Mouse (Mus musculus) MEL (cell line): ENCODE data around the gene Cops4. TPM values are rescaled to one million over a fixed set of nuclear protein-coding genes. Genes with fewer than 3 reads are reported as not detected.

Source experiments
- DNase-seq: peaks from one replicate; pipeline ENCODE4 v3.0.0; 2011; ENCODE audit warnings: low read depth, low spot score
- H3K27ac ChIP-seq: 2 replicates; pipeline ENCODE4 v1.5.1; 2012; ENCODE audit warnings: low read depth, mild to moderate bottlenecking, control low read depth, low read length, moderate library complexity; ENCODE audit not compliant: control insufficient read depth
- H3K27me3 ChIP-seq, 2 experiments: fragments of 150-350 bp in 1 of 2; sonication (generic) in 1 of 2; 2 replicates each; pipeline ENCODE4 v1.6.1; 2012; ENCODE audit warnings: low read length in 2 of 2, mild to moderate bottlenecking in 2 of 2, improper control_type of control experiment in 1 of 2, moderate library complexity in 1 of 2; ENCODE audit not compliant: insufficient read depth in 2 of 2, control insufficient read depth in 1 of 2
- H3K36me3 ChIP-seq, 2 experiments: 2 replicates each; pipeline ENCODE4 v1.6.1; 2012 to 2014; ENCODE audit warnings: low read length in 2 of 2, improper control_type of control experiment in 1 of 2, inconsistent platforms in 1 of 2, mild to moderate bottlenecking in 1 of 2; ENCODE audit not compliant: insufficient read depth in 2 of 2, control insufficient read depth in 1 of 2
- H3K4me1 ChIP-seq, 2 experiments: fragments of 150-350 bp in 1 of 2; sonication (generic) in 1 of 2; 2 replicates each; pipeline ENCODE4 v1.6.1; 2012; ENCODE audit warnings: low read length in 2 of 2, improper control_type of control experiment in 1 of 2, mild to moderate bottlenecking in 1 of 2; ENCODE audit not compliant: insufficient read depth in 2 of 2, control insufficient read depth in 1 of 2
- H3K4me3 ChIP-seq, 2 experiments: fragments of 150-350 bp in 1 of 2; sonication (generic) in 1 of 2; 2 replicates each; pipeline ENCODE4 v1.5.1; 2012; ENCODE audit warnings: low read depth in 2 of 2, low read length in 2 of 2, mild to moderate bottlenecking in 2 of 2, moderate library complexity in 2 of 2, control low read depth in 1 of 2, improper control_type of control experiment in 1 of 2; ENCODE audit not compliant: control insufficient read depth in 1 of 2, insufficient read depth in 1 of 2
- H3K79me2 ChIP-seq: 2 replicates; pipeline ENCODE4 v1.6.1; 2012; ENCODE audit warnings: mild to moderate bottlenecking, low read length, moderate library complexity; ENCODE audit not compliant: control insufficient read depth, poor library complexity, insufficient read depth
- H3K9ac ChIP-seq: 2 replicates; pipeline ENCODE4 v1.6.1; 2012; ENCODE audit warnings: low read depth, mild to moderate bottlenecking, control low read depth, low read length, moderate library complexity; ENCODE audit not compliant: control insufficient read depth, poor library complexity, severe bottlenecking
- H3K9me3 ChIP-seq: fragments of 150-350 bp; sonication (generic); replicated peaks from 2 replicates; pipeline ENCODE4 v1.6.1; 2012; ENCODE audit warnings: mild to moderate bottlenecking, low read length, improper control_type of control experiment, moderate library complexity; ENCODE audit not compliant: insufficient read depth
- BHLHE40 ChIP-seq: IDR thresholded peaks from 2 replicates; pipeline ENCODE4 v1.6.1; 2012; ENCODE audit warnings: low read depth, mild to moderate bottlenecking, inconsistent platforms, low read length, improper control_type of control experiment, borderline replicate concordance
- CHD1 ChIP-seq: IDR thresholded peaks from 2 replicates; pipeline ENCODE4 v1.6.1; 2012; ENCODE audit warnings: low read depth, mild to moderate bottlenecking, inconsistent platforms, low read length, improper control_type of control experiment
- CHD2 ChIP-seq: IDR thresholded peaks from 2 replicates; pipeline ENCODE4 v1.6.1; 2011; ENCODE audit warnings: low read length, improper control_type of control experiment
- CTCF ChIP-seq, 3 experiments: IDR thresholded peaks in 2 of 3; conservative IDR thresholded peaks in 1 of 3; 2 replicates each; pipeline ENCODE4 v1.5.1; 2011 to 2012; ENCODE audit warnings: low read length in 3 of 3, low read depth in 2 of 3, mild to moderate bottlenecking in 2 of 3, improper control_type of control experiment in 1 of 3, inconsistent platforms in 1 of 3, mixed read lengths in 1 of 3, moderate library complexity in 1 of 3; ENCODE audit not compliant: control insufficient read depth in 1 of 3, insufficient read depth in 1 of 3, poor library complexity in 1 of 3, severe bottlenecking in 1 of 3
- E2F4 ChIP-seq: IDR thresholded peaks from 2 replicates; pipeline ENCODE4 v1.6.1; 2011; ENCODE audit warnings: low read depth, low read length, improper control_type of control experiment, borderline replicate concordance
- ELF1 ChIP-seq: IDR thresholded peaks from 2 replicates; pipeline ENCODE4 v1.6.1; 2014; ENCODE audit warnings: low read depth, mild to moderate bottlenecking, inconsistent platforms, low read length, improper control_type of control experiment, moderate library complexity
- ETS1 ChIP-seq: IDR thresholded peaks from 2 replicates; pipeline ENCODE4 v1.6.1; 2012; ENCODE audit warnings: low read depth, mild to moderate bottlenecking, inconsistent platforms, low read length, improper control_type of control experiment, moderate library complexity
- GATA1 ChIP-seq: IDR thresholded peaks from 2 replicates; pipeline ENCODE4 v1.6.1; 2011; ENCODE audit warnings: low read depth, low read length, improper control_type of control experiment
- KAT2A ChIP-seq: conservative IDR thresholded peaks from 2 replicates; pipeline ENCODE4 v1.6.1; 2012; ENCODE audit warnings: low read depth, low read length, improper control_type of control experiment, inconsistent platforms
- MAFK ChIP-seq: IDR thresholded peaks from 2 replicates; pipeline ENCODE4 v1.6.1; 2011; ENCODE audit warnings: low read depth, mild to moderate bottlenecking, low read length, improper control_type of control experiment, borderline replicate concordance
- MAX ChIP-seq: IDR thresholded peaks from 2 replicates; pipeline ENCODE4 v1.6.1; 2011; ENCODE audit warnings: low read length, improper control_type of control experiment
- MAZ ChIP-seq: IDR thresholded peaks from 2 replicates; pipeline ENCODE4 v1.6.1; 2012; ENCODE audit warnings: low read depth, mild to moderate bottlenecking, inconsistent platforms, low read length, improper control_type of control experiment
- MEF2A ChIP-seq: IDR thresholded peaks from 2 replicates; pipeline ENCODE4 v1.6.1; 2014; ENCODE audit warnings: low read depth, mild to moderate bottlenecking, inconsistent platforms, low read length, improper control_type of control experiment; ENCODE audit not compliant: poor library complexity, insufficient replicate concordance, severe bottlenecking; ENCODE audit errors: extremely low read depth
- MXI1 ChIP-seq: IDR thresholded peaks from 2 replicates; pipeline ENCODE4 v1.6.1; 2011; ENCODE audit warnings: mild to moderate bottlenecking, low read depth, low read length, improper control_type of control experiment
- MYB ChIP-seq: IDR thresholded peaks from 2 replicates; pipeline ENCODE4 v1.6.1; 2011; ENCODE audit warnings: mild to moderate bottlenecking, low read depth, low read length, improper control_type of control experiment
- NELFE ChIP-seq: IDR thresholded peaks from 2 replicates; pipeline ENCODE4 v1.6.1; 2011; ENCODE audit warnings: low read depth, low read length, improper control_type of control experiment
- NRF1 ChIP-seq: IDR thresholded peaks from 2 replicates; pipeline ENCODE4 v1.6.1; 2014; ENCODE audit warnings: low read depth, mild to moderate bottlenecking, inconsistent platforms, low read length, improper control_type of control experiment, moderate library complexity; ENCODE audit not compliant: poor library complexity, insufficient read depth, severe bottlenecking
- POLR2A ChIP-seq, 2 experiments: IDR thresholded peaks; 2 replicates each; pipeline ENCODE4 v1.6.1; 2011 to 2012; ENCODE audit warnings: low read length in 2 of 2, mild to moderate bottlenecking in 2 of 2, control low read depth in 1 of 2, improper control_type of control experiment in 1 of 2, low read depth in 1 of 2, moderate library complexity in 1 of 2; ENCODE audit not compliant: control insufficient read depth in 1 of 2, insufficient read depth in 1 of 2, poor library complexity in 1 of 2
- POLR2AphosphoS5 ChIP-seq: IDR thresholded peaks from 2 replicates; pipeline ENCODE4 v1.6.1; 2012; ENCODE audit warnings: low read depth, borderline replicate concordance, mild to moderate bottlenecking, inconsistent platforms, low read length, moderate library complexity, mixed read lengths
- RAD21 ChIP-seq: IDR thresholded peaks from 2 replicates; pipeline ENCODE4 v1.6.1; 2011; ENCODE audit warnings: mild to moderate bottlenecking, low read depth, low read length, improper control_type of control experiment
- SIN3A ChIP-seq: IDR thresholded peaks from 2 replicates; pipeline ENCODE4 v1.6.1; 2012; ENCODE audit warnings: low read length, improper control_type of control experiment, inconsistent platforms
- SMC3 ChIP-seq: IDR thresholded peaks from 2 replicates; pipeline ENCODE4 v1.6.1; 2011; ENCODE audit warnings: low read depth, low read length, improper control_type of control experiment
- TBP ChIP-seq: IDR thresholded peaks from 2 replicates; pipeline ENCODE4 v1.8.0; 2011; ENCODE audit warnings: low read depth, low read length, improper control_type of control experiment
- TCF12 ChIP-seq: IDR thresholded peaks from 2 replicates; pipeline ENCODE4 v1.6.1; 2014; ENCODE audit warnings: low read depth, mild to moderate bottlenecking, inconsistent platforms, low read length, improper control_type of control experiment, moderate library complexity
- UBTF ChIP-seq: IDR thresholded peaks from 2 replicates; pipeline ENCODE4 v1.6.1; 2012; ENCODE audit warnings: low read depth, mild to moderate bottlenecking, inconsistent platforms, low read length, improper control_type of control experiment, moderate library complexity, borderline replicate concordance; ENCODE audit not compliant: insufficient read depth
- USF1 ChIP-seq: IDR thresholded peaks from 2 replicates; pipeline ENCODE4 v1.6.1; 2014; ENCODE audit warnings: low read depth, mild to moderate bottlenecking, inconsistent platforms, low read length, improper control_type of control experiment, moderate library complexity
- USF2 ChIP-seq, 2 experiments: IDR thresholded peaks; 2 replicates each; pipeline ENCODE4 v1.6.1; 2011 to 2012; ENCODE audit warnings: improper control_type of control experiment in 2 of 2, low read length in 2 of 2, borderline replicate concordance in 1 of 2, inconsistent platforms in 1 of 2, low read depth in 1 of 2, mild to moderate bottlenecking in 1 of 2; ENCODE audit not compliant: insufficient read depth in 1 of 2
- ZC3H11A ChIP-seq: IDR thresholded peaks from 2 replicates; pipeline ENCODE4 v1.6.1; 2012; ENCODE audit warnings: low read depth, mild to moderate bottlenecking, inconsistent platforms, low read length, improper control_type of control experiment
- ZKSCAN1 ChIP-seq: IDR thresholded peaks from 2 replicates; pipeline ENCODE4 v1.6.1; 2012; ENCODE audit warnings: low read depth, mild to moderate bottlenecking, inconsistent platforms, low read length, improper control_type of control experiment, moderate library complexity
- ZMIZ1 ChIP-seq: IDR thresholded peaks from 2 replicates; pipeline ENCODE4 v1.6.1; 2012; ENCODE audit warnings: low read depth, mild to moderate bottlenecking, inconsistent platforms, low read length, improper control_type of control experiment, moderate library complexity
- ZNF384 ChIP-seq: IDR thresholded peaks from 2 replicates; pipeline ENCODE4 v1.6.1; 2012; ENCODE audit warnings: low read depth, mild to moderate bottlenecking, inconsistent platforms, low read length, improper control_type of control experiment
- polyA plus RNA-seq, 2 experiments: library from polyadenylated mRNA; stranded (reverse) in 1 of 2; unstranded in 1 of 2; fragments of >175 nt in 1 of 2; fragments of >200 nt in 1 of 2; gene quantifications; 2 replicates each; pipeline versions ENCODE4 v1.2.1 to v1.2.4; 2012; ENCODE audit warnings: low replicate concordance in 2 of 2, low read depth in 1 of 2; ENCODE audit not compliant: insufficient read length in 2 of 2, insufficient read depth in 1 of 2, missing spikeins in 1 of 2
- total RNA-seq: library from RNA; depleted of rRNA; stranded (reverse); fragments of 300-350 nt; gene quantifications from 2 replicates; pipeline ENCODE4 v1.2.3, GENCODE M21; 2012

The Cops4 gene
- total and polyA plus RNA-seq, 3 experiments, result 112 to 626 (median 142) TPM

DNA sequence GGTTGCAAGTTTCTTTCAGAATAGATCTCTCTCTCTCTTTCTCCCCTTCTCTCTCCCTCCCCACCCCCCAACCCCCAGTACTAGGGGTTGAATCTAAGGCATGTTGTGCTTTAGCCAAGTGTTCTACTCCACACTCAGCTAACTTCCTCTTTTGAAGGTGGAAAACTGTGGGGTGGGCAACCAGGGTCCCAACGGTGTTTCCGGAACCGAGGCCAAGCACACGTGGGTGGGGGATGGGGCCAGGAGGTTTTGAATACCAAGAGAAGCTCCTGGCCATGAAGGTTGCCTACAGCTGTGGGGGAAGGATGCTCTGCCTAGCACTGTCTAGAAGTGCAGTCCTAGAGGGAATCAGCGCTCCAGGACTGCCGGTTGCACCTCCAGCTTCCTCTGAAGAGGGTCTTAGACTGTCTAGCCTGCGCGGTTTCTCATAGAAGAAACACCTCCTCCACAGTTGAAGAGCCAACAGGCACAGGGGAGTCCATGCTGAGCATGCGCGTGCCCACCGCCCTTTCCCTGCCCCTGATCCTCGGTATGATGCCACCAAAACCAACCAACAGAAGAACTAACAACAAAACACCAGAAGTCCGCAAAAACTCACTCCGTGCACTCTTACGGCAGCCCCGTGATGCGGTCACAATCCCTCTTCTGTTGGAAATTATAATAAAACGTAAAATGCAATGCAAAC, 51.3 kb downstream of the Cops4 start (continued):
- TF ChIP-seq TBP (peak; percentile 38), E2F4 (no peak), TCF12 (0 out of 2 replicates have a peak, but pooled peaks have one; percentile 6), GATA1 (no peak), ZKSCAN1 (no peak), USF2 (IDR thresholded peaks at IDR 0.05; ENCODE audit: borderline replicate concordance in 1 of 2, insufficient read depth in 1 of 2, low read depth in 1 of 2, low read length in 2 of 2) (no peak), MXI1 (no peak), MAZ (peak; percentile 86), CHD1 (no peak), MAX (peak; percentile 60), ELF1 (no peak), MYB (peak; percentile 71), ZC3H11A (no peak; the same call in 1 of the 2 replicates), RAD21 (no peak), MEF2A (no peak), NELFE (no peak)
- TF ChIP-seq, all 39 proteins: peak for 14

DNA sequence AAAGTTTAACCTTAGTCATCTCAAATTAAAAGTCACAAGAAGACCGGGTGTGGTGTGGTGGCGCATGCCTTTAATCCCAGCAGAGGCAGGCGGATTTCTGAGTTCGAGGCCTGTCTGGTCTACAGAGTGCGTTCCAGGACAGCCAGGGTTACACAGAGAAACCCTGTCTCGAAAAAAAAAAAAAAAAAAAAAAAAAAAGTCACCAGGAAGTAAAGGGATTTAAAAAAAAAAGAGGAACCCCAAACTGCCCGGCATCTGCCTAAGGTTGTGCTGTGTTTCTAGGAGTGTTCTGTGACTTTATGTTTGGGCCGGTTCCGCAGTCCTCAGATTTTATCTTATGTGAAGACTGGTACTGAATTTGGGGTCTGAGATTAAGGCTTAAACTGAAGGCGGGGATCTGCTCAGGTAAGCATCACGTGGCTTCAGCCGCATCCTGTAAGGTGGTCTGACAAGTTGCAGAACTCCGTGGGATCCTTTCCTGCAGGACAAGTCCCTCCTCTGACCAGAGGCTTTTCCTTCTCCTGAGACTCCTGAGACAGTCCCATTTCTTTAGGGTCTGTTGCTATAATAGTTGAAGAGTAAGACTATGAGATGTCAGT, 52.0 kb downstream of the Cops4 start:
- Histone ChIP-seq H3K4me1 (peaks cover 8 to 22% of the 10 kb centered on the region in 2 experiments), H3K9ac (peak overlapping the region; percentile 74), H3K27ac (peak overlapping the region; percentile 88), H3K79me2 (no peaks in the 10 kb centered on the region), H3K27me3 (no peaks in the 10 kb centered on the region), H3K9me3 (no peaks in the 10 kb centered on the region), H3K36me3 (peaks cover 0 to 28% of the 10 kb centered on the region in 2 experiments; a peak in 2 of 4 replicates), H3K4me3 (peak overlapping the region; percentile 53 to 61)
- peak; percentile 84 for DNase-seq
- peak; percentile 99 for TF ChIP-seq ZNF384
- TF ChIP-seq CTCF (IDR thresholded peaks at IDR 0.05 in 2 of 3, conservative IDR thresholded peaks at IDR 0.05 in 1 of 3; ENCODE audit: control insufficient read depth in 1 of 3, insufficient read depth in 1 of 3, low read depth in 2 of 3, low read length in 3 of 3, poor library complexity in 1 of 3, severe bottlenecking in 1 of 3), result no peak
- TF ChIP-seq NRF1, result no peak
- TF ChIP-seq ZC3H11A, result no peak
- no peak for TF ChIP-seq E2F4
- TF ChIP-seq SIN3A, result peak; percentile 87
- TF ChIP-seq ELF1, result no peak; the same call in 1 of the 2 replicates
- TF ChIP-seq POLR2A (IDR thresholded peaks at IDR 0.05; ENCODE audit: control insufficient read depth in 1 of 2, insufficient read depth in 1 of 2, low read depth in 1 of 2, low read length in 2 of 2, poor library complexity in 1 of 2), result no peak
- no peak for TF ChIP-seq UBTF
- no peak for TF ChIP-seq POLR2AphosphoS5
- TF ChIP-seq MAFK, result no peak
- peak; percentile 46; the same call in 1 of the 2 replicates for TF ChIP-seq BHLHE40
- TF ChIP-seq TCF12, result no peak; the same call in 1 of the 2 replicates
- TF ChIP-seq SMC3, result no peak
- 0 out of 2 replicates have a peak, but pooled peaks have one; percentile 45 for TF ChIP-seq GATA1
- TF ChIP-seq CHD2, result no peak
- TF ChIP-seq ZMIZ1, result no peak
- no peak for TF ChIP-seq USF2 (IDR thresholded peaks at IDR 0.05; ENCODE audit: borderline replicate concordance in 1 of 2, insufficient read depth in 1 of 2, low read depth in 1 of 2, low read length in 2 of 2)
- 0 out of 2 replicates have a peak, but pooled peaks have one; percentile 37 for TF ChIP-seq MAZ
- no peak for TF ChIP-seq KAT2A
- peak; percentile 72 for TF ChIP-seq USF1
- TF ChIP-seq NELFE, result peak; percentile 37; the same call in 1 of the 2 replicates
- TF ChIP-seq RAD21, result no peak
- TF ChIP-seq MYB, result no peak
- TF ChIP-seq ETS1, result peak; percentile 65
